Mouse (Mus musculus): Measurements from ENCODE around the gene Ccdc88c.

- TF ChIP-seq POLR2A (IDR thresholded peaks at IDR 0.05; ENCODE audit: insufficient read length, low read depth), result no peak
- no peak for TF ChIP-seq SRF (IDR thresholded peaks at IDR 0.05; ENCODE audit: control insufficient read depth, insufficient read length, low read depth)
- TF ChIP-seq USF1 (IDR thresholded peaks at IDR 0.05; ENCODE audit: low read depth), result no peak
- TF ChIP-seq POLR2AphosphoS2 (IDR thresholded peaks at IDR 0.05; ENCODE audit: insufficient read length, low read depth), result no peak
- TF ChIP-seq MYOD1 (IDR thresholded peaks at IDR 0.05; ENCODE audit: control insufficient read depth in 1 of 3, insufficient read length in 2 of 3, low read depth in 2 of 3), result no peak
- no peak for TF ChIP-seq MYOG (IDR thresholded peaks at IDR 0.05; ENCODE audit: control insufficient read depth in 1 of 3, insufficient read depth in 1 of 3, insufficient read length in 2 of 3, low read depth in 2 of 3)
- no peak for TF ChIP-seq TCF12 (IDR thresholded peaks at IDR 0.05; ENCODE audit: insufficient read depth, poor library complexity, severe bottlenecking)
- TF ChIP-seq E2F4 (IDR thresholded peaks at IDR 0.05; ENCODE audit: insufficient read depth), result no peak
- TF ChIP-seq MAX (IDR thresholded peaks at IDR 0.05; ENCODE audit: low read depth), result no peak
- no peak for TF ChIP-seq CEBPB (IDR thresholded peaks at IDR 0.05; ENCODE audit: insufficient read depth, poor library complexity, severe bottlenecking)
- no peak for TF ChIP-seq TCF3 (IDR thresholded peaks at IDR 0.05; ENCODE audit: insufficient read length, low read depth)
- TF ChIP-seq REST (IDR thresholded peaks at IDR 0.05; ENCODE audit: insufficient read depth, insufficient read length), result no peak
Measured at GRCm38 (mm10) chr12:101014549-101015164, 14.2 kb downstream of the Ccdc88c start.
